Mouse (Mus musculus) spleen, embryonic (tissue): ENCODE data around the gene Magi1.

Experiments used
- CTCF ChIA-PET: fragments of 350-600 bp; sonication (Branson Sonifier 250); formaldehyde crosslinking; loops from one replicate; lab custom pipeline; 2022; lab: Charles Lee

Gene Magi1

GRCm38 (mm10) chr6:94283318-94284061 lies at the start of gene Magi1:
TSS of gene Magi1 (minus strand) at chr6:94283917.
- CTCF ChIA-PET, result no interaction called here

GRCm38 (mm10) chr6:94327143-94327542 lies 43.4 kb upstream of the Magi1 start:
- CTCF ChIA-PET, result no interaction called here

GRCm38 (mm10) chr6:94316886-94317285 lies 33.2 kb upstream of the Magi1 start:
- CTCF ChIA-PET, result no interaction called here

GRCm38 (mm10) chr6:94312285-94312684 lies 28.6 kb upstream of the Magi1 start:
- CTCF ChIA-PET, result no interaction called here

GRCm38 (mm10) chr6:94308498-94308897 lies 24.8 kb upstream of the Magi1 start:
- CTCF ChIA-PET, result interaction anchor here (0.7 kb wide), 1 partner anchor 34 kb away, joined by 4 read pairs; no protein-coding TSS in a partner anchor

GRCm38 (mm10) chr6:94303512-94303911 lies 19.8 kb upstream of the Magi1 start:
- CTCF ChIA-PET, result no interaction called here

- CTCF ChIA-PET, result no interaction called here
Measured at GRCm38 (mm10) chr6:94301804-94302203, 18.1 kb upstream of the Magi1 start.

- CTCF ChIA-PET, result interaction anchor here (0.7 kb wide), 1 partner anchor 102 kb away, joined by 4 read pairs; no protein-coding TSS in a partner anchor
Measured at GRCm38 (mm10) chr6:94300562-94300961, 16.8 kb upstream of the Magi1 start.

GRCm38 (mm10) chr6:94287387-94287786 lies 3.7 kb upstream of the Magi1 start:
- CTCF ChIA-PET, result no interaction called here

- CTCF ChIA-PET, result no interaction called here
Measured at GRCm38 (mm10) chr6:94286555-94286954, 2.8 kb upstream of the Magi1 start.

- CTCF ChIA-PET, result no interaction called here
Measured at GRCm38 (mm10) chr6:94284089-94284825, 540 bp upstream of the Magi1 start.

GRCm38 (mm10) chr6:94282301-94283241 lies 1.1 kb downstream of the Magi1 start:
- CTCF ChIA-PET, result no interaction called here

GRCm38 (mm10) chr6:94281606-94282280 lies 2.0 kb downstream of the Magi1 start:
- CTCF ChIA-PET, result no interaction called here

- CTCF ChIA-PET, result interaction anchor here (0.6 kb wide), 1 partner anchor 1901 kb away, joined by 3 read pairs; no protein-coding TSS in a partner anchor
Measured at GRCm38 (mm10) chr6:94273941-94274340, 9.8 kb downstream of the Magi1 start.

GRCm38 (mm10) chr6:94270001-94270400 lies 13.7 kb downstream of the Magi1 start:
- CTCF ChIA-PET, result no interaction called here

- CTCF ChIA-PET, result no interaction called here
Measured at GRCm38 (mm10) chr6:94269174-94269573, 14.5 kb downstream of the Magi1 start.

- CTCF ChIA-PET, result interaction anchor here (0.6 kb wide), 1 partner anchor 18 kb away, joined by 3 read pairs; no protein-coding TSS in a partner anchor
Measured at GRCm38 (mm10) chr6:94265244-94265935, 18.3 kb downstream of the Magi1 start.

GRCm38 (mm10) chr6:94264183-94264941 lies 19.4 kb downstream of the Magi1 start:
- CTCF ChIA-PET, result interaction anchor here (0.6 kb wide), 1 partner anchor 979 kb away, joined by 4 read pairs; no protein-coding TSS in a partner anchor

- CTCF ChIA-PET, result no interaction called here
Measured at GRCm38 (mm10) chr6:94260831-94261230, 22.9 kb downstream of the Magi1 start.
